Mouse (Mus musculus) thymus, postnatal 36 days (tissue): ENCODE data around the gene Tomm7.
"Not testable (repeated sequence)": the region's sequence is repeated elsewhere in the genome, so short reads cannot be mapped to it uniquely, and the experiment has no call there.

ENCODE experiments used
- DNase-seq, 2 experiments: peaks; one replicate each; pipeline ENCODE4 v3.0.0; 2022; ENCODE audit warnings: mixed read lengths in 2 of 2

Gene Tomm7

GRCm38 (mm10) chr5:23851160-23851555 is 7.2 kb upstream of the Tomm7 start:
- DNase-seq, result not testable (repeated sequence)

DNA sequence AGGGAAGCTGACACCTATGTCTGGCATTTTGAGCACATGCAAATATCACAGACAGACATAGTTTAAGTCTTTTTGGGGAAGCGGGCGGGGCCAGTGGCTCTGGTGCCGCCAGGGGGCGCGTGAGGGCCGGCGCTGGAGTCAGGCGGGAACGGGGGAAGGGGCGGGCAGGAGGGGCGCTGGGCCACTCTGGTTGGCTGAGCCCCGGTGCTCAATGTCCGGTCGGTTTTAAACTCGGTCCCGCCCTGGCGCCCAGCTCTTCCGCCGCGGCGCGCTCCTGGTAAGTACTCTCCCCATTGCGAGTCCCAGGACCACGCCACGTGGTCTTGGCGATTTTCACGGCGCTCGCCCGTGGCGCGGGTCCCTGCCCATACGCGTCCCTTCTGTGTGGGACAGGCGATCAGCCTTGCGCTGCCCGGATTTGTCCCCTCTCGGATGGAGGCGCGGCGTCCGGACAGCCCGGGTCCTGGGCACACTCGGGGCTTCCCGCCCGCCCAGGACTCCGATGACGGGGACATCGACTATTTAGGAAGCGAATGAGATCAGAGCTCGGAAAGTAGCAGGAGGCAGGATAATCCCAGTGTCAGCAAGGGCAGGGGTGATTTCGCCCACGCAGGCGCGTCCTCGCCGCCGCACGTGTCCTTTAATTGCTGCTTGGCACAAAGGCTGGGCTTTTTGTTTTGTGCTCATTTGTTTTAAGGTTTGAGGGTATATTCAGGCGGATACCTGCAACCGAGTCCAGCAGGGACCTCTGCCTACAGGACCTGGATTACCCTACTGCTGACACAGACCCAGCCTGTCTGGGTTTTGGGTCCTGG is 6.6 kb upstream of the Tomm7 start:
- DNase-seq, result peak; percentile 91 to 94

GRCm38 (mm10) chr5:23845141-23845540 is 1.2 kb upstream of the Tomm7 start:
- DNase-seq, result no peak

DNA sequence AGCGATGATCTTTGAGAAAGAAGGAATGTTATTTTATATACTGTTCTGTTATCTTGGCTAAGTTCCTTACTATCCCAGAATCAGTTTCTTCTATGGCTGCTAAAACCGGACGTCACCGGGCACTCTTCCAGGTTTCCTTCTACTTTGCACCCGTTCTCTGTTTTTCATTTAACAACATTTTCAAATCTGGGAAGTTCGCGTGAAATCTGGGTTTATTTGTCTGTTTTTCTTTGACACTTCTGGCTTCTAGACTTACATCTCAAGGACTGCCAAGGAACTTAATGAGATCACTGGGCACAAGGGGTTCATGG is 525 bp upstream of the Tomm7 start:
- no peak for DNase-seq

GRCm38 (mm10) chr5:23838158-23838557 is 5.8 kb downstream of the Tomm7 start:
- DNase-seq, result no peak

GRCm38 (mm10) chr5:23835691-23836090 is 8.3 kb downstream of the Tomm7 start:
- DNase-seq, result not testable (repeated sequence)

GRCm38 (mm10) chr5:23830897-23831752 is 12.8 kb downstream of the Tomm7 start:
- DNase-seq, result no peak

GRCm38 (mm10) chr5:23826321-23827004 is 17.5 kb downstream of the Tomm7 start:
- DNase-seq, result peak; percentile 64 to 72

DNA sequence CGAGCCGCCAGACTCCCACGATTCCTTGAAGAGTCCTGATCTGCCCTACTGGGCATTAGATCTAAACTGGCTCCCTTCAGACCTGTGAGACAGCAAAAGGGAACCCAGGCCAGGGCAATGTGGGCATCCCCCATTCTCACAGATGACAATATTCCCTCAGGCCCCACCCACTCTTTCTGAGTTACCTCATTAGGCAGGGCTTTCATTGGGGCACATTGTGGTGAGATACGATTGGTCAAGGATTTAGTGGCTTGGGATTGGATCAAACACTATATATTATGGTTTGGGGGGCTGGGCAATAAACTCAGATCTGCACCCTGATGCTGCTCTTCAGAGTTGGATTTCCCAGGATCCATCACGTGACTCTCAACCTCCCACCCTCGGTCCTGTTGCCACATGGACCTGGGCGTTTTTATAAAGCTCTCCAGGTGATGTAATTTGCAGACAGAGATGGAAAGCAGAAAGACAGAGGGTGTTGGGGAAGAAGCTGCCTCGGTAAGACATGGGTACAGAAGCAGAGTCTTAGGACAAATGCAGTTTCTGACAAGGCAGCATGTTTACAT is 19.7 kb downstream of the Tomm7 start:
- no peak for DNase-seq

GRCm38 (mm10) chr5:23822306-23822705 is 21.7 kb downstream of the Tomm7 start:
- no peak for DNase-seq

DNA sequence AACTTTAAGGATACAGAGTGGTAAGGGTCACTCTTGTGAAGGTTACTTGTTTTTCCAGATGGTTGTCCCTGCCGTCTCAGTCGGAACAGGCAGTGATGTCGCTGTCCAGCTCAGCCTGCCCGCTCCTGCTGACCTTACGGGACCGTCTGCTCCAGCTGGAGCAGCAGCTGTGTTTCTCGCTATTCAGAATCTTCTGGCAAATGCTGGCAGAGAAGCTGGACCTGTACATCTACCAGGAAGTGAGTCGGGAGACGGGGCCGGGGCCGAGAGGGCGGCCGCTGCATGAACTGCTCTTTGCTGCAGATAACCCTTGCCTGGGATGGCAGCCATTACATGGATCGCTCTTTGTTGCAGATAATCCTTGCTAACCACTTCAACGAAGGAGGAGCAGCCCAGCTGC is 27.3 kb downstream of the Tomm7 start:
- DNase-seq, result no peak

DNA sequence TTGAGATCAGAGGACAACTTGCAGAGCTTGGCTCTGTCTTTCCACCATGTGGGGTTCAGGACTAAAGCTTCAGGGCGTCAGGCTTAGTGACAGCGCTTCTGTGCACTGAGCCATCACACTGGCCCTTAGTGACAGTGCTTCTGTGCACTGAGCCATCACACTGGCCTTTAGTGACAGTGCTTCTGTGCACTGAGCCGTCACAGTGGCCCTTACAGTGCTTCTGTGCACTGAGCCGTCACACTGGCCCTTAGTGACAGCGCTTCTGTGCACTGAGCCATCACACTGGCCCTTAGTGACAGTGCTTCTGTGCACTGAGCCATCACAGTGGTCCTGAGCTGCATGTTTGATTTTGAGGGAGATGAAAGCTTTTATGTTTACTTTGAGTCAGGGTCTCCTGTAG is 29.1 kb downstream of the Tomm7 start:
- DNase-seq, result no peak

DNA sequence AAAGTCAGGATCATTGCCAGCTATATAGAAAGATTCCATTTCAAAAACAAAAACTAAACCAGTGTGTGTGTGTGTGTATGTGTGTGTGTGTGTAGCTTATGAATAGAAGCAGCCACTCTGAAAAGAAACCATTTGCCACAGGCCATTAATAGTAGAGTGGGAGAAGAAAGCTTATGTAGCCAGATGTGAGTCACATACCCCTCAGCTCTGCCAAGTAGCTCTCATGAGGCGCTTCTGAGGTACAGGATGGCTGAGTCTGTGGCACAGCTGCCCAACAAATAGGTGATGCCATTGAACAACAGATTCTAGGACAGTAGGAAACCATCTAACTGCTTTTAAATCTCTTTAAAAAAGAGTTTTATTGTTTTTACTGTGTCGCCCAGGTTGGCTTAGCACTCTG is 51.2 kb downstream of the Tomm7 start:
- no peak for DNase-seq

GRCm38 (mm10) chr5:23789078-23789612 is 54.8 kb downstream of the Tomm7 start:
- no peak for DNase-seq
